Mouse (Mus musculus): ENCODE data around the gene Plekha7.

Plekha7 gene

GRCm38 (mm10) chr7:116248536-116248935 lies 59.6 kb downstream of the Plekha7 start:
- no peak for DNase-seq (ENCODE audit: low spot score in 2 of 2)

DNA sequence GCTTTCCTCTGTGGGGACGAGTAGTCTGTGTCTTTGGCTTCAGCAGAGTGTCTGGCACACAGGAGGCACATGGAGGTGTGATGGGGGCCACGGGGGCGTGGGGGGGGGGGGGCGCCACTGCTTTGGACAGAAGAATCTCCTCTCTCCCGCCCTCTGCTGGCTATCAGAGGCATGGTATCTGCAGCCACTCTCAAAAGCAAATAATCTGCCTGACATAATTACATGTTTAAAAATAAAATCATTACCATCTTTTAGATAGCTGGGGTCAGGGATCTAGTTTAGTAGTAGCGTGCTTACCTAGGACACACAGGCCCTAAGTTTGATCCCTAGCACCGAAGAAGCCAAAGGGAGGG lies 60.8 kb downstream of the Plekha7 start:
- no peak for DNase-seq (ENCODE audit: low spot score in 2 of 2)

DNA sequence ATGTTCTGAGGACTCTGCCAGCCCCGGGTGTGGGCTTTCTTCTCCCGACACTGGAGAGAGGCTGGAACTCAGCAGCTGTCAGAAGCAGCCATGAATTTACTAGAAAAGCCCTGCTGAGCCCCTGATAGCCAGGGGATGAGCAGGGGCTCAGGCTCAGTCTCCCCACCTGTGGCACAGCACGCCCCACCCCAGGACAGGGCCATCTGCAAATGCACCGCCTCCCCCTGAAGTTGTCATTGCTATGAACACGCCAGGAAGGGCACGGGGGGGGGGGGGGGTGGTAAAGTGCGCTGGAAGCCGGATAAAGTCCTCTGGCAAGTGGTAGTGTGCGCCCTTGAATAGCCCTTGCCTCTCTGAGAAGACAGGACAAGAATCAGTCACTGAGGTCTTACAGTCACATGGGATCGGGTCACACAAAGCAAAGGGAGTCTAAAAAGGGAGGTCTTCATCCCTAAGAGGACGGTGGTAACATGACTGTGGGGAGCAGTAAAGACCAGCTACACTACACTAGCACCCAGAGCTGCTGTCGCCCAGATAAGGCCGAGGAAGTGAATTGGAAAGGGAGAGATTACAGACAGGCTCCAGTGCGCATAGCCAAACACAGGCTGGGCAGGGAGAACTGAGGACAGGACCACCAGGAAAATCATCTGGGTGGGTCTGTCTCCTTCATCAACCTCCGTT lies 61.3 kb downstream of the Plekha7 start:
- no peak for DNase-seq (ENCODE audit: low spot score in 2 of 2)

DNA sequence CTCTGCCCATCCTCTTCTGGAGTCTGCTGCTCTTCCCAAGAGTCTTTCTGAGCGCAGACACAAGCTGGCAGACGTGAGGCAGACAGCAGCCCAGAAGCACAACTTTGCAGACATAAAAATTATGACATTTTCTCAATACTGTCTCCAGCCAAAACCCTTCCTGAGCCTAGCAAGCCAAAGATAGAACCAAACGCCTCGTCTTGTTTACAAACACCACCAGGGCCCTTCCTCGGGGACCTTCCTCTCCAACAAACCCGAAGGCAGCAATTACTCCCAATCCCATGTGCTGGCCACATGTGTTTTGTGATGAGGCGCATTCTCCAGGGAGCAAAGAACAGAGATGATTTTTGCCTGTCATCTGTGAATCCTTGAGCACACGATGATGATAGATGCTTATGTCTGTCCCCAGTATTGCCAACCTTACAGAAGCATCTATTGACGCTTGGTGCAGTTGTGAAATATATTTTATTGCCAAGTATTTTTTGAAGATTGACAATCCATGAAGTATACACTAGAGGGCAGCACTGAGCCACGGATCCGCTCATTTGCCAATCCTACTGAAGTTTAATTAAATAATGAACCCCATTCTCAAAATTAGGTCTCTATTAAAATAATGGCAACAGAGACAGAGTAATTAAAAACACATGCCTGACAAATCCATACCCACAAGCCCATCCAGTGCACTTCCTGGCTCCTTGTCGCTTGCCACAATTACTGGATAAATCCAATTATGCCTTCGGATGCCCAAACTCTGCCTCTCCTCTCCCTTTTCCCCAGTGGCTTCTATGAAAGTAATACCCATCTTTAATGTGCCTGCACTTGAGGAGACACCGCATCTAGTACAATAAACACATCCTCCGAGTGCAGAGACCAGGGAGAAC lies 62.1 kb downstream of the Plekha7 start:
- DNase-seq (ENCODE audit: low spot score in 2 of 2), result peak in 1 of 2 experiments; percentile 36

DNA sequence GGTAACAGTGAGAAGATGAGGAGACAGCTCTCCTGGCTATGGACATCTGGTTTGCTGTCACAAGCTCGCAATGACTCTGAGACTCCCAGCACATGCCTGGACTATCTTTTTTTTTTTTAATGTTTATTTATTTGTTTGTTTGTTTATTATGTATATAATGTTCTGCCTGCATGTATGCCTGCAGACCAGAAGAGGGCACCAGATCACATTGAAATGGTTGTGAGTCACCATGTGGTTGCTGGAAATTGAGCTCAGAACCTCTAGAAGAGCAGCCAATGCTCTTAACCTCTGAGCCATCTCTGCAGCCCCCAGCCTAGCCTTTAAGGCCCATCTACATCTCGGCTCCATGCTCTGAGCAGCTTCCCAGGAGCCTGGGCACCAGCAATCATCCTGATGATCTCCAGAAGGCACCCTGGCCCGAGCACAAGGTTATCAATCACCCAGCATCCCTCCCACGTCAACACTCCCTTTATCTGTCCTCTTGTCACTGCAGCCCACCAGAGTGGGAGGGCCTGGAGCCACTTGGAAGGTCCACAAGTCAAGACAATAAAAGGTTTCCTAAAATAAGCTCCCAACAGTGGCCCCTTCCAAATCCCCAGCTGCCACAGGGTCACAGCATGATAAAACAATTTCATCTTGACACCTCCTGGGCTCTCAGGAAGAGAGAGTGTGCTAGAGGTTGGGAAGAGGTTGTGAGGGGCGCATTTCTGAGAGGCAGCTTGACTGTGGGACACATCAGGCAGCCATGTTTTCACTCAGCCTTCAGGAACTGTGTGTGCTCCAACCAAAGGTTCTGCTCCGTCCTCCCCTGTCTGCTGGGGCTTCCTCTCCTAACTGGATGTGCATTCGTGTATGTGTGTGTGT lies 63.6 kb downstream of the Plekha7 start:
- no peak for DNase-seq (ENCODE audit: low spot score in 2 of 2)

DNA sequence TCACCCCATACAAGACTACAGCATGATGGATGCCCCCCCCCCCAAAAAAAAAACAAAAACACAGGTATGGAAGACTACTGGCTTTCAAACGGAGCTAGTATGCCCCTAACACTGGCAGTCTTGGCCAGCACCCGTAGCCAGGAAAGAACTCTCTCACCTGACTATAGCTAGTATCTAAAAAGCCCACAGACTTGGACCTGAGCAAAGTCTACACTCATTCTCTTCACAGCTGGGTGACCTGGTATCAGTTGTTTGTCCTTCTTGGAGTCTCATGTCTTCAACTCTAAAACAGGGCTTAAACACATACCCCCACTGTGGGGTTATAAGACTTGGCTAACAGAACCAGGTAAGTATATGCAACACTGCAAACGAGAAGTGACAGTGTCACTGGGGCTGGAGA lies 65.4 kb downstream of the Plekha7 start:
- no peak for DNase-seq (ENCODE audit: low spot score in 2 of 2)

GRCm38 (mm10) chr7:116241601-116242000 lies 66.6 kb downstream of the Plekha7 start:
- peak in 1 of 2 experiments; percentile 15 for DNase-seq (ENCODE audit: low spot score in 2 of 2)

GRCm38 (mm10) chr7:116240791-116241474 lies 67.2 kb downstream of the Plekha7 start:
- no peak for DNase-seq (ENCODE audit: low spot score in 2 of 2)

DNA sequence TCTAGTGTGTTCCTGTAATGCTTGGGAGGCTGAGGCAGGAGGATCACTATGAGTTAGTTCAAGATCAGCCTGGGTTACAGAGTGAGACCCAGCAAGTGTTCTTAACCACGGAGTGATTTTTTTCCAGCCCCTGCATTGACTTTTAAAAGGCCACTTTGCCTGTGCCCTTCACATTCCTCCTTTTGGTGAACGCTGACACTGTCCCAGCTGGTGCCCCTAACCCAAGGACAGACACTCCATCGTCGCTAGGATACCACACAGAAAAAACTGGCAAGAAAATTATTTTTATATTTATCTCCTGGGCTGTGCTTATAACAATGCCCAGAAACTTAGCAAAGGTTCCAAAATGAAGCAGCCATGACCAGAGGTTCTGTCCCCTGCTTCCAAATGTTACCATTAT lies 67.8 kb downstream of the Plekha7 start:
- no peak for DNase-seq (ENCODE audit: low spot score in 2 of 2)

DNA sequence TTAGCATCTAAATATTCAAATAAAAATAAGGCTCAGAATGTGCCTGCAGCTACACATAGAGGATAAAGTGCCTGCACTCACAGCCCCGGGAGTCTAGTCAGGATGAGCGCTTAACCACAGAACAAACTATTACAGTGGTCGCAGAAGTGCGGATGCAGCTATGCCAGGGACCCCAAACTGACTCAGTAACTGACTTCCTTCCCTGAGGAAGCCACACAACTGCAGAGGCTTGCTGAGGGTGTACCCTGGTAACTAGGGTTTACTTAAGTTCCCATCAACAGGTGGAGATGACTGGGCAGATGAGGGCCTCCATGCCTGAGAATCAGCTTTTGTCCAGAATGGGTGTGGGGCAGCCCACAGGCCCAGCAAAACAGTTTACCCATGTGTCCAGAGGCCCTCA lies 69.9 kb downstream of the Plekha7 start:
- DNase-seq (ENCODE audit: low spot score in 2 of 2), result no peak

- peak; percentile 41 to 51 for DNase-seq (ENCODE audit: low spot score in 2 of 2)
These were observed 70.8 kb downstream of the Plekha7 start for GRCm38 (mm10) chr7:116237157-116237981.

- DNase-seq (ENCODE audit: low spot score in 2 of 2), result no peak
These were observed 71.6 kb downstream of the Plekha7 start for GRCm38 (mm10) chr7:116236608-116237007.

DNA sequence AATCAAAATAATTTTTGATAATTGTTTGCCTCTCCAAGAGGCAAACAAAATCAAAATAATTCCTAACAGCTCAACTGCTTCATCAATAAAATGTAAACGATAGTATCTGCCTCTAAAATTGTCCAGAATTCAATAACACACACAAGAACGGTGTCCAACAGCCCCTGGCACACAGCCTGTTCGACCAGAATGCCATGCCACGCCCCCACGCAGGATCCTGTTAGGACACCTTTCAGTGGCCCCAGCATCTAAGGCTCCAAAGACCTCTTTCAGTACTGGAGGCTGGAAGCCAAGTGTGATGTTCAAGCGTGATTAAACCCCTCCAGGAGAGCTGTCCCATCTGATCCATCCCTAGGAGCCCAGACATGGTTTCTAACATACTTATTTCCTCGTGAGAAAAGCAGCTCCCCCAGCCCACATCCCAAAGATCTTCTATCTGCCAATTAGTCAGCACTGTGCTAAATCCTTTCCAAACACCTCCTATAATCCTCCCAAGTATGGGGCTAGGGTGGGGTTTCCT lies 73.8 kb downstream of the Plekha7 start:
- DNase-seq (ENCODE audit: low spot score in 2 of 2), result no peak

- no peak for DNase-seq (ENCODE audit: low spot score in 2 of 2)
These were observed 77.2 kb downstream of the Plekha7 start for GRCm38 (mm10) chr7:116230811-116231609.

DNA sequence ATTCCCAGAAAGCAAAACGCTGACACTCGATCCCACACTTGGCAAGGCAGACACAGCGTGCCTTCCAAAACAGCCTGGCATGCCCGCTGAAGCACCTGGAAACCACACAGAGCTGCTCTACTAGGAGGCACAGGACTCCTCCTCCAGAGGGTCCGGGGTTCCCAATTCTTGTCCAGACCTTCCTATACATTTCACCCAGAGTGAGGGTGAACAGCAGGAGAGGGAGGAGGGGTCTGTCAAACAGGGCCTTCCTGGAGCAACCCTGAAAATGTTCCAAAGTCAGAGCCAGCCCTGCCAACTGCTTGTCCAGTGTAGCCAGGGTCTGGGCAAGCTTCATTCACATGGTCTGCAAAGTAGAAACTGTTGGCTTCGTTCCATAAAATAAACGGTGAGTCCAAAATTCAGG lies 81.3 kb downstream of the Plekha7 start:
- peak in 1 of 2 experiments; percentile 24 for DNase-seq (ENCODE audit: low spot score in 2 of 2)

GRCm38 (mm10) chr7:116226316-116226715 lies 81.9 kb downstream of the Plekha7 start:
- no peak for DNase-seq (ENCODE audit: low spot score in 2 of 2)

DNA sequence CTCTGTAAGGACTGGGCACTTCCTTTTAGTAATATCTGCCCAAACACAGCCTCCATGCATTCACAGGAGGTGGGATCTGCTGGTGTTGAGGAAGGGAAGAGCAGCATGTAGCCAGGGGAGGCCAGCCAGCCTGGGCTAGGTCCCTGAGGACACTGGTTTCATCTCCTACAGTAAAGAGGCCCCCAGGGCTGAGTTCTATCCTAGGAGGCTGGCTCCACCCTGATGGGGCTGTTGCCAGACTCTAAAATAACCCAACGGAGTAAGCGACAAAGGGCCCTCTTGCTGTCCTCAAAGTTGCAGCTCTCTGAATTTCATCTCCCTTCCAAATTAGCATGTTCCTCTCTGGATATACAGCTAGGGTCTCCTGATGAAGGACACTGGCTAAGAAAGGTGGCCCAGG lies 83.6 kb downstream of the Plekha7 start:
- DNase-seq (ENCODE audit: low spot score in 2 of 2), result no peak

DNA sequence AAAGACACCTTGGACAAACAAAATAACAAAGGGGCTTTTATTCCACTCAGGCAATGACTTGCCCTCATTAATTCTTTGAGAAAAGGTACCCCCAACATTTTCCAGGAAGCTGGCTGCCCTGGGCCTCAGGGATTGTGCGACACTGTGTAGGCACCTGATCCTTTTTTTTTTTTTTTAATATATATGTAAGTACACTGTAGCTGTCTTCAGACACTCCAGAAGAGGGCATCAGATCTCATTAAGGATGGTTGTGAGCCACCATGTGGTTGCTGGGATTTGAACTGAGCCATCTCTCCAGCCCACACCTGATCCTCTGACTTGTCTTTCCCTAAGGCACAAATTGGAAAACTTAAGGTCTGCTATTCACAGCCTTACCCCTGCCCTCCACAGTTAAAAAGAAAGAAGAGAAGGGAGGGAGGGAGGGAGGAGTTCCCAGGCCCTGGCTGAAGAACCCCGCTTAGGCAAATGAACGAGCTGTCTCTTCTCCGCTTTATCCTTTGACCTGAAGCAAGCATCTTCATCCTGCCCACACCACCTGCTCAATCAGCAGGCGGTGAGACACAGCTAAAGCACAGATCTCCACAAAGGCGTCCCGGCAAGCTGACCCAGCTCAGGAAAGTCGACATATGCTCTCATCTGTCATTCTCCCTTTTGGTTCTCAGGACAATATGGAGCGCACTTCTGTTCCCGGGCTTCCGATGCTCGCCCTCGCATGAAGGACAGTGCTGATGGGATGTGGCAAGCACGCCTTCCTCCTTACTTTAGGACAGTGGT lies 85.0 kb downstream of the Plekha7 start:
- DNase-seq (ENCODE audit: low spot score in 2 of 2), result no peak
